Mouse (Mus musculus) thymus, postnatal 25 days (tissue): ENCODE data around the gene Coq8a.

Experiments used
- DNase-seq: peaks from one replicate; pipeline ENCODE4 v3.0.0; 2022

Gene Coq8a

GRCm38 (mm10) chr1:180196508-180196907 is 2.9 kb downstream of the Coq8a start:
- DNase-seq: no peak

GRCm38 (mm10) chr1:180195703-180196381 is 3.6 kb downstream of the Coq8a start:
- DNase-seq: peak; percentile 97

GRCm38 (mm10) chr1:180194781-180195471 is 4.5 kb downstream of the Coq8a start:
- peak; percentile 37 for DNase-seq

GRCm38 (mm10) chr1:180194048-180194447 is 5.4 kb downstream of the Coq8a start:
- DNase-seq: no peak

GRCm38 (mm10) chr1:180193391-180193935 is 5.9 kb downstream of the Coq8a start:
- DNase-seq: no peak

GRCm38 (mm10) chr1:180192866-180193265 is 6.5 kb downstream of the Coq8a start:
- no peak for DNase-seq

GRCm38 (mm10) chr1:180191651-180192220 is 7.7 kb downstream of the Coq8a start:
- no peak for DNase-seq

GRCm38 (mm10) chr1:180191112-180191511 is 8.3 kb downstream of the Coq8a start:
- no peak for DNase-seq

GRCm38 (mm10) chr1:180188951-180189350 is 10.5 kb downstream of the Coq8a start:
- no peak for DNase-seq

- no peak for DNase-seq
Measured at GRCm38 (mm10) chr1:180186371-180186770, 13.0 kb downstream of the Coq8a start.

GRCm38 (mm10) chr1:180185877-180186276 is 13.5 kb downstream of the Coq8a start:
- no peak for DNase-seq

- DNase-seq: no peak
Measured at GRCm38 (mm10) chr1:180184768-180185167, 14.6 kb downstream of the Coq8a start.

GRCm38 (mm10) chr1:180183525-180184159 is 15.8 kb downstream of the Coq8a start:
- DNase-seq: no peak

- DNase-seq: no peak
Measured at GRCm38 (mm10) chr1:180182731-180183130, 16.7 kb downstream of the Coq8a start.

GRCm38 (mm10) chr1:180181966-180182319 is 17.5 kb downstream of the Coq8a start:
- DNase-seq: no peak

GRCm38 (mm10) chr1:180181304-180181965 is 18.0 kb downstream of the Coq8a start:
- no peak for DNase-seq

- no peak for DNase-seq
Measured at GRCm38 (mm10) chr1:180179840-180180239, 19.6 kb downstream of the Coq8a start.

- DNase-seq: no peak
Measured at GRCm38 (mm10) chr1:180179100-180179499, 20.3 kb downstream of the Coq8a start.

GRCm38 (mm10) chr1:180178340-180178739 is 21.1 kb downstream of the Coq8a start:
- no peak for DNase-seq

- no peak for DNase-seq
Measured at GRCm38 (mm10) chr1:180176784-180177183, 22.6 kb downstream of the Coq8a start.

GRCm38 (mm10) chr1:180175635-180176034 is 23.8 kb downstream of the Coq8a start:
- no peak for DNase-seq

- DNase-seq: no peak
Measured at GRCm38 (mm10) chr1:180175167-180175566, 24.2 kb downstream of the Coq8a start.

GRCm38 (mm10) chr1:180174718-180175117 is 24.7 kb downstream of the Coq8a start:
- no peak for DNase-seq
